Mouse (Mus musculus) liver, embryonic 12.5 days (tissue): Measurements from ENCODE around the gene Fmo5. TPM values are rescaled to one million over a fixed set of nuclear protein-coding genes. Genes with fewer than 3 reads are reported as not detected.

ENCODE experiments used
- ATAC-seq: fragments of 200-750 bp; cut with Nextera tagmentation; 2 replicates; pipeline ENCODE4 v1.8.0; 2017; ENCODE audit warnings: moderate number of reproducible peaks, mild to moderate bottlenecking, moderate library complexity
- H3K27ac ChIP-seq: fragments of 300-500 bp; sonication (generic); 2 replicates; pipeline ENCODE4 v1.5.1; 2016; ENCODE audit warnings: mild to moderate bottlenecking
- H3K27me3 ChIP-seq: fragments of 300-500 bp; sonication (generic); replicated peaks from 2 replicates; pipeline ENCODE4 v1.6.1; 2016; ENCODE audit warnings: mild to moderate bottlenecking, moderate library complexity
- H3K36me3 ChIP-seq: fragments of 300-500 bp; sonication (generic); 2 replicates; pipeline ENCODE4 v1.6.1; 2016; ENCODE audit warnings: mild to moderate bottlenecking, moderate library complexity
- H3K4me1 ChIP-seq: fragments of 300-500 bp; sonication (generic); 2 replicates; pipeline ENCODE4 v1.6.1; 2016
- H3K4me2 ChIP-seq: fragments of 300-500 bp; sonication (generic); 2 replicates; pipeline ENCODE4 v1.6.1; 2016; ENCODE audit warnings: mild to moderate bottlenecking, moderate library complexity
- H3K4me3 ChIP-seq: fragments of 300-500 bp; sonication (generic); 2 replicates; pipeline ENCODE4 v1.5.1; 2016; ENCODE audit warnings: mild to moderate bottlenecking, moderate library complexity
- H3K9ac ChIP-seq: fragments of 300-500 bp; sonication (generic); 2 replicates; pipeline ENCODE4 v1.6.1; 2016; ENCODE audit warnings: mild to moderate bottlenecking, moderate library complexity
- H3K9me3 ChIP-seq: fragments of 300-500 bp; sonication (generic); replicated peaks from 2 replicates; pipeline ENCODE4 v1.6.1; 2016; ENCODE audit warnings: mild to moderate bottlenecking, moderate library complexity
- WGBS: fragments of 180-500 bp; shearing (Covaris S2); methylation state at CpG from one replicate; pipeline ENCODE4 v1.1.7; 2016; ENCODE audit not compliant: insufficient replicate concordance; 5-methylcytosine and 5-hydroxymethylcytosine counted together
- polyA plus RNA-seq: library from polyadenylated mRNA; unstranded; fragments of >200 nt; fragmentation: Nextera tagmentation; extraction: Ambion mirVana; gene quantifications from 2 replicates; pipeline ENCODE4 v1.2.1, GENCODE M21; 2016

Fmo5 gene
- polyA plus RNA-seq, 1 experiment from 2014 or later, result 5.6 TPM

GRCm38 (mm10) chr3:97683560-97684195 is 55.1 kb downstream of the Fmo5 start:
- Histone ChIP-seq H3K4me2 (no peak overlapping the region), H3K4me3 (no peak overlapping the region), H3K27ac (no peak overlapping the region), H3K36me3 (no peaks in the 10 kb centered on the region), H3K4me1 (peaks cover 19% of the 10 kb centered on the region), H3K9ac (no peak overlapping the region), H3K27me3 (peaks cover 41% of the 10 kb centered on the region), H3K9me3 (no peaks in the 10 kb centered on the region)
- 25% methylated on average over 16 of the region's 16 CpGs for WGBS
- ATAC-seq, result no peak

DNA sequence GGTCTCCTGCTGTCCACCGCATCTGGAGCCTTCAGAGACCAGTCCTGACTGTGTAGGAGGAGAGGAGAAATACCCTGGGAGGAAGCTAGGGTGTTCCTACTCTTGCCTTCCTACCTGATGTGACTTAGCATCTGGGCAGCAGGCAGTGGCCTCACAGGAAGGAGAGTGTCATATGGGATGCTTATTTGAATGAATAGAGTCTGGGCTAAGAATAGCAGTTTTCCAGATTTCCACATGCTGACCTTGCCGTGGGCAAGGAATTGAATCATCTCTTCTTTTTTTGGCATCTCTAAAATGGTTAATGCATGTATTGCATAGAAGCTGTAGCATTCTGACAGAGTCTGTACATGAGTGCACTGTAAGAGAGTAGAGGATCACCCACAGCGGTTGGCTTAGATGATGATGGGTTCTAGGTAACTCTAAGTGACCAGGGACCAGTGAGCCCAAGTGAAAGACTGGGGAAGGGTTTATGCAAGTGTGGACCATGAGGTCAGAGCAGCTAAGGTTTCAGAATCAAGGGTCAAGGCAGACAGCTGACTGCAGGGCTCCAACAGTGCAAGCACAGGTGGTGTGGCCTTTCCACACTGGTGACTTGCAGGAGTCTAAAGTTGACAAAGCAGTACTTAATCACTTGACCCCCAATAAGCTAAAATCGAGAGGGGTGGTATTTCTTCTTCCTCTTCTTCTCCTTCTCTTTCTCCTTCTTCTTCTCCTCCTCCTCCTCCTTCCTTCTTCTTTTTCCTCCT is 57.9 kb downstream of the Fmo5 start:
- H3K9me3 ChIP-seq, result no peaks in the 10 kb centered on the region
- 60% methylated on average over 4 of the region's 4 CpGs for WGBS
- no peak overlapping the region for H3K4me2 ChIP-seq
- no peak overlapping the region for H3K4me3 ChIP-seq
- no peak overlapping the region for H3K27ac ChIP-seq
- no peaks in the 10 kb centered on the region for H3K36me3 ChIP-seq
- no peak for ATAC-seq
- H3K9ac ChIP-seq, result no peak overlapping the region
- peaks cover 41% of the 10 kb centered on the region for H3K27me3 ChIP-seq
- peaks cover 9% of the 10 kb centered on the region for H3K4me1 ChIP-seq

DNA sequence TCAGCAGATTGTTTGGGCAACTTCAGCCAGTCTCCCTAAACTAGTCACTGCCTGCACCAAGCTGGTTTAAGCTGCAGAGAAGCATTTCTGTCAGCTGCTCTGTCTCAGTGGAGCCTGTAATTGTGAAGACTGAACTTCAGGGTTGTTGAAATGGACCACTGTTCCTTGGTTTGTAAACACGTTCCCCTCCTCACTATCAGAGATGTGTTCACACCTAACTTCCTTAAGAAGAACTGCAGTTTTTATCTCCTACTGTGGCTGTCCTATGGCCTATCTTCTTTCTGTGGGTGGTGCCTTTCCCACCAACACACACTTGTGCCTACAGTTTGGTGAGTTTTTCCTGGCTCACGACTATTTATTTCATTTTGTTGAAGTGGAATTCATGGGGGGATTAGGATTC is 60.7 kb downstream of the Fmo5 start:
- Histone ChIP-seq H3K27ac (no peak overlapping the region), H3K27me3 (peaks cover 16% of the 10 kb centered on the region), H3K9ac (no peak overlapping the region), H3K36me3 (no peaks in the 10 kb centered on the region), H3K4me1 (no peaks in the 10 kb centered on the region), H3K9me3 (no peaks in the 10 kb centered on the region), H3K4me2 (no peak overlapping the region), H3K4me3 (no peak overlapping the region)
- ATAC-seq, result no peak
- WGBS, result 36% methylated on average over 2 of the region's 2 CpGs

DNA sequence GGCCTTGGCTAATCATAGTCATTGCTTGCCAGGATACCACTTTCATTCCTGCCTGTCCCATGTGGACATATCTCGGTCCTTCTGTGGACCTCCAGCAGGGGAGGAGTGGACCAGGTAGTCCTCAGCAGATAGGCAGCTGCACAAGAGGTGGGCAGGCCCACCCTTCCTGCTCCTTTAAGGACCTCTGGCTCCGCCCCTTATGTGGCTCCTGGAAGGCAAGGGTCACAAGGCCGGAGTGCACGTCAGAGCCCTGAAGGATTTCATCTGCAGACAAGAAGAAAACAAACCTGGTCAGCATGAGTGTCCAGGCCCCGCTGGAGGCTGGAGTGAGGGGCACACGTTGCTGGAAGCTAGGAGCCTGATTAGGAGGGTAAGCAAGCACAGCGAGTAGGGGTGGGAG is 62.0 kb downstream of the Fmo5 start:
- ATAC-seq, result no peak
- H3K36me3 ChIP-seq, result no peaks in the 10 kb centered on the region
- no peak overlapping the region for H3K4me3 ChIP-seq
- peaks cover 11% of the 10 kb centered on the region; the same call in 1 of the 2 replicates for H3K27me3 ChIP-seq
- 66% methylated on average over 7 of the region's 7 CpGs for WGBS
- H3K9me3 ChIP-seq, result no peaks in the 10 kb centered on the region
- no peak overlapping the region for H3K4me2 ChIP-seq
- H3K27ac ChIP-seq, result no peak overlapping the region
- no peaks in the 10 kb centered on the region for H3K4me1 ChIP-seq
- H3K9ac ChIP-seq, result no peak overlapping the region

- Histone ChIP-seq H3K27me3 (peaks cover 3% of the 10 kb centered on the region; the same call in 1 of the 2 replicates), H3K9me3 (no peaks in the 10 kb centered on the region), H3K36me3 (no peaks in the 10 kb centered on the region), H3K4me2 (no peak overlapping the region), H3K9ac (no peak overlapping the region), H3K4me3 (no peak overlapping the region), H3K4me1 (no peaks in the 10 kb centered on the region), H3K27ac (no peak overlapping the region)
- WGBS, result 67% methylated on average over 12 of the region's 12 CpGs
- ATAC-seq, result no peak
Measured at GRCm38 (mm10) chr3:97691443-97692017, 62.9 kb downstream of the Fmo5 start.

DNA sequence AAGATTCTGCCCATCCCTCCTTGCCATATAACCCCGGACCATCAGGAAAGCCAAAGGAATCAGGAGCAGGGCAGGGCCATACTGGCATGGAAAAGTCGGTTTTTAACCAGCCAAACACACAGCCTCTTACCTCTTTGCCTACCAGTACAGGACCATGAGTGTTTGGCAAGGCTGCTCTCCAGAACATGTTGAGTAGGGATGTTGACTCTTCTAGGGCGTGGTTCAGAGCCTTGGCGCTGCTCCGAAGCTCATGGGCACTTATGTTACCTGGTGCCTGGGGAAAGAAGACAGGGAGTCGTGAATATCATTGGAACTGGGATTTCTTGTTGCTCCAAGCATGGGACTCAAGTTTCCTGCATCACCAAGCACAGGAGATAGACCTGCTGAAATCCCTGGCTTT is 65.2 kb downstream of the Fmo5 start:
- ATAC-seq, result no peak

DNA sequence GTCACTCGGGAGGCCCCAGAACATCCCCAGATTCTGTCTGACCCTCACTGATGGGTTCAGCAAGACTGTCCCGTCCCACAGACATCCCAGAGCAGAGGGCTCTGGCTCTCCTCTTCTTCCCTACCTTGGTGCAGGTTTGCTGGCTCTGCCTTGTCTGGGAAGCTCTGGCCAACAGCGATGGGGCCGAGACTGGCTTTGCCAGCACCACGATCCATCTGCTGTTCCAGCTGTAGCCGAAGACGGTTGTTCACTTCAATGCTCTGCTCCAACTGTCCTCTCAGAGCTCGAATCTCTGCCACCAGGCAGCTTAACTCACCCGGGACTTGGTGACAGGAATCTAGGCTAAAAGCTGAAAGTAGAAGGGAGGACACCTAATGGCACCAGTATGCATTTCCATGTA is 68.3 kb downstream of the Fmo5 start:
- H3K9me3 ChIP-seq, result no peaks in the 10 kb centered on the region
- no peaks in the 10 kb centered on the region for H3K27me3 ChIP-seq
- ATAC-seq, result no peak
- no peaks in the 10 kb centered on the region for H3K4me1 ChIP-seq
- H3K4me2 ChIP-seq, result no peak overlapping the region
- no peaks in the 10 kb centered on the region for H3K36me3 ChIP-seq
- WGBS, result 67% methylated on average over 9 of the region's 9 CpGs
- no peak overlapping the region for H3K4me3 ChIP-seq
- no peak overlapping the region for H3K27ac ChIP-seq
- no peak overlapping the region for H3K9ac ChIP-seq

More for the DNA sequence above, 65.2 kb downstream of the Fmo5 start:
- WGBS, result 65% methylated on average over 6 of the region's 6 CpGs
- Histone ChIP-seq H3K27ac (no peak overlapping the region), H3K27me3 (no peaks in the 10 kb centered on the region), H3K9ac (no peak overlapping the region), H3K9me3 (no peaks in the 10 kb centered on the region), H3K36me3 (no peaks in the 10 kb centered on the region), H3K4me2 (no peak overlapping the region), H3K4me1 (no peaks in the 10 kb centered on the region), H3K4me3 (no peak overlapping the region)

GRCm38 (mm10) chr3:97697291-97697690 is 68.7 kb downstream of the Fmo5 start:
- Histone ChIP-seq H3K4me3 (no peak overlapping the region), H3K36me3 (no peaks in the 10 kb centered on the region), H3K4me2 (no peak overlapping the region), H3K27ac (no peak overlapping the region), H3K9ac (no peak overlapping the region), H3K4me1 (no peaks in the 10 kb centered on the region), H3K9me3 (no peaks in the 10 kb centered on the region), H3K27me3 (no peaks in the 10 kb centered on the region)
- ATAC-seq, result no peak
- 64% methylated on average over 9 of the region's 9 CpGs for WGBS

DNA sequence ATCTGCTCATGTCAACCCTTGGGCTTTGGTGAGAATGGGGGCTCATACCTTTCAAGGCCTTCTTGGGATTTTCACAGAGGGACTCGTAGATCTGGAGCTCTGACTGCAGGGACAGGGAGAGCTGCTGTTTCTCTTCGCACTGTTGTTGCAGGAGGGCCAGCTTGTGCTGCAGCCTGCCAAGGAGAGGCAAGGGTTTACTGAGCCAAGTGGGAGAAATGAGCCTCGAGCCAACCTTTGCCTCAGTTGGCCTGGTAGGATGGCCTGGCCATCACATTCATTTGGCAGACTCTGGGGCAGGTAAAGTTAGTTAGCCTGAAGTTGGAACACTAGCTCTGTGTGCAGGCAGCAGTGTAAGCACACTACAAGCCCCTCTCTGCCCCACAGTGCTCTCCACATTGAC is 70.5 kb downstream of the Fmo5 start:
- WGBS, result 57% methylated on average over 3 of the region's 3 CpGs
- no peak overlapping the region for H3K27ac ChIP-seq
- H3K36me3 ChIP-seq, result no peaks in the 10 kb centered on the region
- no peak overlapping the region for H3K4me3 ChIP-seq
- no peak for ATAC-seq
- H3K27me3 ChIP-seq, result no peaks in the 10 kb centered on the region
- no peaks in the 10 kb centered on the region for H3K9me3 ChIP-seq
- no peak overlapping the region for H3K4me2 ChIP-seq
- H3K4me1 ChIP-seq, result no peaks in the 10 kb centered on the region
- H3K9ac ChIP-seq, result no peak overlapping the region

- 41% methylated on average over 3 of the region's 3 CpGs for WGBS
- no peaks in the 10 kb centered on the region for H3K36me3 ChIP-seq
- H3K4me3 ChIP-seq, result no peak overlapping the region
- no peak for ATAC-seq
- no peak overlapping the region for H3K4me2 ChIP-seq
- H3K27me3 ChIP-seq, result no peaks in the 10 kb centered on the region
- no peaks in the 10 kb centered on the region for H3K4me1 ChIP-seq
- H3K9me3 ChIP-seq, result no peaks in the 10 kb centered on the region
- H3K9ac ChIP-seq, result no peak overlapping the region
- H3K27ac ChIP-seq, result no peak overlapping the region
Measured at GRCm38 (mm10) chr3:97701198-97701597, 72.6 kb downstream of the Fmo5 start.

- Histone ChIP-seq H3K27ac (no peak overlapping the region), H3K4me3 (no peak overlapping the region), H3K4me1 (no peaks in the 10 kb centered on the region), H3K4me2 (no peak overlapping the region), H3K36me3 (no peaks in the 10 kb centered on the region), H3K9me3 (no peaks in the 10 kb centered on the region), H3K9ac (no peak overlapping the region), H3K27me3 (no peaks in the 10 kb centered on the region)
- no peak for ATAC-seq
- 72% methylated on average over 11 of the region's 11 CpGs for WGBS
Measured at GRCm38 (mm10) chr3:97702448-97703080, 74.0 kb downstream of the Fmo5 start.
